ENCODE assay signal across 8 mouse cellular contexts in the genomic region with DNA sequence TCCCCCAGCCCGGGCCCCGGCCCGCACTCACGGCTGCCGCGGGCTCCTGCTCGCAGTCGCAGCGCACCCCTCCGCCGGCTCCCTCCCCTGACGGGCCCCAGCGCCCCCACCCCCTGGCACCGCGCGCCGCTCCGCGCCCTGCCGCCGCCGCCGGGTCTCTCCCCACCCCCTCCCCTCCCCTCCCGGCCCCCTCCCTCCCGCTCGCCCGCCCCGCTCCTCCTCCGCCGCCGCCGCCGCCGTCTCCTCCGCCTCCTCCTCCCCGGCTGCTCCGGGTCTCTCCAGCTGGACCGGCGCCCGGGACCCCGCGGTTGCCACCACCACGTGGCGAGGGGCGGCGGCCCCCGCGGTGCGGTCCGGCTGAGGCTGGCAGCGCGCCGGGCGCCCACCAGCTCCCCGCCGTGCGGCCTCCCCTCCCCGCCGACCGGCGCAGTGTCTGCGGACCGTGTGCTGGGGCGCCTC. TPM values are rescaled to one million over a fixed set of nuclear protein-coding genes. Genes with fewer than 3 reads are reported as not detected.
DNase-seq lines count a peak whose midpoint lies in the region; ATAC-seq and TF ChIP-seq lines count a peak whose summit lies in the region.

Tbkbp1 (minus strand) TSS at position 153 of the 459 bp plus-strand sequence.

- H3K27me3 ChIP-seq in forebrain, embryonic 11.5 days (ENCODE audit: control insufficient read depth, insufficient read depth, low read length) = no peaks in the 10 kb centered on the region
- H3K27me3 ChIP-seq in hindbrain, embryonic 11.5 days (ENCODE audit: control insufficient read depth, insufficient read depth, low read length) = peaks cover 11% of the 10 kb centered on the region; the same call in 1 of the 2 replicates
- no peaks in the 10 kb centered on the region for H3K27me3 ChIP-seq in limb, embryonic 11.5 days (ENCODE audit: control insufficient read depth, insufficient read depth, low read length)
- H3K27me3 ChIP-seq in midbrain, postnatal 0 days (ENCODE audit: insufficient read depth, low read length) = no peaks in the 10 kb centered on the region

- peaks cover 28% of the 10 kb centered on the region for H3K4me1 ChIP-seq in forebrain, embryonic 11.5 days (replicated peaks; ENCODE audit: control insufficient read depth, insufficient read depth, low read length)
- peaks cover 15% of the 10 kb centered on the region for H3K4me1 ChIP-seq in hindbrain, embryonic 11.5 days (replicated peaks; ENCODE audit: control insufficient read depth, insufficient read depth, low read length)
- H3K4me1 ChIP-seq in limb, embryonic 11.5 days (ENCODE audit: control insufficient read depth, insufficient read depth, low read length) = peaks cover 26% of the 10 kb centered on the region
- H3K4me1 ChIP-seq in midbrain, postnatal 0 days (ENCODE audit: insufficient read depth, low read length) = peaks cover 15% of the 10 kb centered on the region

- H3K27ac ChIP-seq in gastrocnemius, adult 2 months = peak within 1 kb of the TSS; percentile 86
- peak within 1 kb of the TSS; percentile 76 for H3K27ac ChIP-seq in forebrain, embryonic 11.5 days (ENCODE audit: low read depth, low read length)
- H3K27ac ChIP-seq in hindbrain, embryonic 11.5 days (ENCODE audit: low read depth, low read length) = peak within 1 kb of the TSS; percentile 96
- H3K27ac ChIP-seq in limb, embryonic 11.5 days (replicated peaks; ENCODE audit: low read depth, low read length) = peak within 1 kb of the TSS; percentile 93
- peak within 1 kb of the TSS; percentile 87 for H3K27ac ChIP-seq in midbrain, postnatal 0 days (ENCODE audit: low read depth, low read length)

- intact Hi-C loops in gastrocnemius, adult 2 months (cut with DNase I) = no loop called here

- H3K9me3 ChIP-seq in forebrain, embryonic 11.5 days (ENCODE audit: control insufficient read depth, low read length) = no peaks in the 10 kb centered on the region
- no peaks in the 10 kb centered on the region for H3K9me3 ChIP-seq in hindbrain, embryonic 11.5 days (ENCODE audit: control insufficient read depth, low read length)
- no peaks in the 10 kb centered on the region for H3K9me3 ChIP-seq in limb, embryonic 11.5 days (ENCODE audit: control insufficient read depth, low read length)
- H3K9me3 ChIP-seq in midbrain, postnatal 0 days (ENCODE audit: low read length) = no peaks in the 10 kb centered on the region

- H3K36me3 ChIP-seq in forebrain, embryonic 11.5 days (ENCODE audit: control insufficient read depth, insufficient read depth, low read length) = no peaks in the 10 kb centered on the region
- H3K36me3 ChIP-seq in hindbrain, embryonic 11.5 days (ENCODE audit: control insufficient read depth, insufficient read depth, low read length) = no peaks in the 10 kb centered on the region
- no peaks in the 10 kb centered on the region for H3K36me3 ChIP-seq in limb, embryonic 11.5 days (ENCODE audit: control insufficient read depth, insufficient read depth, low read length)
- peaks cover 15% of the 10 kb centered on the region for H3K36me3 ChIP-seq in midbrain, postnatal 0 days (ENCODE audit: insufficient read depth, low read length)

- 0% methylated on average over 18 of the region's 64 CpGs for WGBS in forebrain, embryonic 11.5 days
- WGBS in hindbrain, embryonic 11.5 days = 0% methylated on average over 17 of the region's 64 CpGs
- WGBS in limb, embryonic 11.5 days = 0% methylated on average over 27 of the region's 64 CpGs
- WGBS in midbrain, postnatal 0 days = 4% methylated on average over 19 of the region's 64 CpGs

- H3K9ac ChIP-seq in forebrain, embryonic 11.5 days (ENCODE audit: low read length) = peak within 1 kb of the TSS; percentile 85
- peak within 1 kb of the TSS; percentile 81 for H3K9ac ChIP-seq in hindbrain, embryonic 11.5 days (ENCODE audit: low read depth, low read length)
- H3K9ac ChIP-seq in limb, embryonic 11.5 days (ENCODE audit: low read length) = peak within 1 kb of the TSS; percentile 80
- H3K9ac ChIP-seq in midbrain, postnatal 0 days (replicated peaks; ENCODE audit: low read length, poor library complexity, severe bottlenecking) = peak within 1 kb of the TSS; percentile 94

- H3K4me2 ChIP-seq in forebrain, embryonic 11.5 days (ENCODE audit: low read depth, low read length, severe bottlenecking) = peak within 1 kb of the TSS; percentile 75
- peak within 1 kb of the TSS; percentile 96 for H3K4me2 ChIP-seq in hindbrain, embryonic 11.5 days (replicated peaks; ENCODE audit: low read depth, low read length)
- H3K4me2 ChIP-seq in limb, embryonic 11.5 days (ENCODE audit: low read depth, severe bottlenecking) = peak within 1 kb of the TSS; percentile 75
- H3K4me2 ChIP-seq in midbrain, postnatal 0 days (ENCODE audit: low read depth, low read length, poor library complexity, severe bottlenecking) = peak within 1 kb of the TSS; percentile 75

- ATAC-seq in forebrain, embryonic 11.5 days (replicated peaks; ENCODE audit: low FRiP score) = peak; percentile 59
- peak; percentile 39 for ATAC-seq in hindbrain, embryonic 11.5 days (ENCODE audit: low FRiP score)
- ATAC-seq in limb, embryonic 11.5 days (ENCODE audit: insufficient number of reproducible peaks, low FRiP score, low TSS enrichment, low read depth) = no peak
- peak; percentile 18 for ATAC-seq in midbrain, postnatal 0 days (ENCODE audit: low FRiP score)

- peak; percentile 61 for DNase-seq in gastrocnemius, adult 2 months
- DNase-seq in gastrocnemius, adult 8-10 months (ENCODE audit: low spot score in 2 of 2) = no peak
- peak; percentile 51 for DNase-seq in adrenal gland, adult 2 months
- peak; percentile 85 for DNase-seq in forebrain, embryonic 11.5 days (ENCODE audit: low spot score)
- DNase-seq in hindbrain, embryonic 11.5 days (ENCODE audit: low spot score) = peak; percentile 58
- DNase-seq in limb, embryonic 11.5 days (ENCODE audit: low spot score) = peak; percentile 61
- peak; percentile 39 for DNase-seq in midbrain, postnatal 0 days (ENCODE audit: low spot score)
- DNase-seq in c-Kit-positive CD71-positive TER-119-positive erythroid progenitor cells, embryonic 14.5 days (ENCODE audit: low spot score) = no peak

- TF ChIP-seq CTCF in gastrocnemius, adult 2 months (IDR thresholded peaks at IDR 0.05) = no peak
- TF ChIP-seq CTCF in midbrain, postnatal 0 days (IDR thresholded peaks at IDR 0.05) = no peak

- peak within 1 kb of the TSS; percentile 93 for H3K4me3 ChIP-seq in gastrocnemius, adult 2 months
- H3K4me3 ChIP-seq in forebrain, embryonic 11.5 days (ENCODE audit: low read depth, low read length) = peak within 1 kb of the TSS; percentile 75
- H3K4me3 ChIP-seq in hindbrain, embryonic 11.5 days (ENCODE audit: low read depth, low read length) = peak within 1 kb of the TSS; percentile 69
- H3K4me3 ChIP-seq in limb, embryonic 11.5 days (ENCODE audit: low read depth, low read length) = peak within 1 kb of the TSS; percentile 62
- H3K4me3 ChIP-seq in midbrain, postnatal 0 days (ENCODE audit: low read depth, low read length) = peak within 1 kb of the TSS; percentile 82

RNA-seq across cellular contexts. Expression of gene Tbkbp1, which starts in this region (rescaled TPM):
- 1 to 10 TPM; 4.0 to 6.1 TPM for total RNA-seq in gastrocnemius, adult 2 months (2021)
- 1 to 10 TPM; 2.5 to 8.7 (median 5.1) TPM for total RNA-seq in gastrocnemius, adult 8-10 months (2022)
- 10 to 100 TPM in 1 of 2 experiments, 1 to 10 TPM in 1; 9.7 to 13.1 TPM for total RNA-seq in adrenal gland, adult 2 months (2021)
- 33.8 and 53.8 TPM in 2 replicates for polyA plus RNA-seq in adrenal gland, adult 2 months (2012; rRNA removed)
- polyA plus RNA-seq in forebrain, embryonic 11.5 days (2014; fragmentation: Nextera tagmentation; extraction: Ambion mirVana) = 5.4 and 6.7 TPM in 2 replicates
- polyA plus RNA-seq in hindbrain, embryonic 11.5 days (2014; fragmentation: Nextera tagmentation; extraction: Ambion mirVana) = 3.9 and 4.2 TPM in 2 replicates
- polyA plus RNA-seq in limb, embryonic 11.5 days (2014; fragmentation: Nextera tagmentation; extraction: Ambion mirVana) = 6.2 and 6.5 TPM in 2 replicates
- total RNA-seq in midbrain, postnatal 0 days (2014; rRNA removed) = 43.9 and 45.3 TPM in 2 replicates
- polyA plus RNA-seq in midbrain, postnatal 0 days (2015; fragmentation: Nextera tagmentation; extraction: Ambion mirVana) = 9.5 and 10.3 TPM in 2 replicates

Comparison
In these comparisons a context has a peak if more than half of its experiments do, and no peak if none do; other contexts are left out.
1. DNase-seq: peak in gastrocnemius, adult 2 months (single experiment), adrenal gland, adult 2 months (single experiment), forebrain, embryonic 11.5 days (single experiment), hindbrain, embryonic 11.5 days (single experiment), limb, embryonic 11.5 days (single experiment) and midbrain, postnatal 0 days (single experiment); none in gastrocnemius, adult 8-10 months (0 of 2) and c-Kit-positive CD71-positive TER-119-positive erythroid progenitor cells, embryonic 14.5 days (single experiment).
2. Peak in every context shown above with its lines, with median percentiles within 50 percentile points of each other: H3K27ac ChIP-seq, H3K4me3 ChIP-seq, H3K4me2 ChIP-seq and H3K9ac ChIP-seq.